Mouse (Mus musculus): ENCODE data around the gene Slc25a35. TPM values are rescaled to one million over a fixed set of nuclear protein-coding genes. Genes with fewer than 3 reads are reported as not detected.

Gene Slc25a35
- total RNA-seq (2023): 1.7 and 3.3 TPM in 2 replicates

GRCm38 (mm10) chr11:68967337-68968282, at the start of gene Slc25a35:
TSS of gene Slc25a35 (plus strand) at chr11:68968131.

DNA sequence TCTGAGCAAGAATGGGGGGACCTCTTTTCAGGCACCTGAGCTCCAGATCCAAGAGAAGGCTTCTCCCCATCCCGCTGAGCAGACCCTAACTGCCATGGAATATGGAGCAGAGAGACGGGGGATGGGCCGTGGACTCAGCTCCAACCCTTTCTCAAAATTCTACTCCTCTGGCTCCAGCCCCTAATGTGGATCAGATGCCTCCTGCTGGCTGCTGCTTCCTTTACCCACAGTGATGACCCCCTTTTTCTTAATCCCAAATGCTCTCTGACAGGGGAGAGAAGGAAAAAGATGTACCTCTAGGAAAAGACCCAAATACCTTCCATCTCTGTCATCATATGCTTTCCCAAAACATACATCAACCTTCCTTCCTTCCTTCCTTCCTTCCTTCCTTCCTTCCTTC, 41.0 kb upstream of the Slc25a35 start, which contains the start of gene Odf4:
Odf4 (minus strand) TSS at position 101 of the 400 bp plus-strand sequence.

GRCm38 (mm10) chr11:68957308-68957707, 10.6 kb upstream of the Slc25a35 start, which contains the start of gene Arhgef15:
TSS of gene Arhgef15 (minus strand) at chr11:68957480.

DNA sequence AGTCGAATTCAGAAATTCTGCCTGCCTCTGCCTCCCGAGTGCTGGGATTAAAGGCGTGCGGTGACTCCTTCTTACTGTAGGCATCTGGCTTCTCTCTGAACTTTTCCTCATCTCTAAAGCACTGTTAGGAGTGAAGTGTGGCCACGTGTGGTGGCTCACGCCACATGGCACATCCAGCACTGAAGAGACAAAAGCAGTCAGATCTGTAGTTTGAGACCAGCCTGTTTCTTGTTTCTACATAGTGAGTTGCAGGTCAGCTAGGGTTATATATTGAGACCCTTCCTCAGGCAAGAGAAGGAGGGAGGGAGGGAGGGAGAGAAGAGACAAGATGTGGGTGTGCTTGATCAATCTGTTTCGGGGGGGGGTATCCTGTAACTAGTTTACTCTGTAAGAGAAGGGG, 7.2 kb downstream of the Slc25a35 start, which contains the start of gene Rangrf:
Rangrf (minus strand) TSS at position 101 of the 400 bp plus-strand sequence.

GRCm38 (mm10) chr11:69008182-69009121, 40.5 kb downstream of the Slc25a35 start, which contains the start of gene Pfas:
TSS of gene Pfas (minus strand) at chr11:69008460.

GRCm38 (mm10) chr11:69015644-69016441, 47.9 kb downstream of the Slc25a35 start, which contains the start of gene Ctc1:
TSS of gene Ctc1 (plus strand) at chr11:69015911.

Other genes starting within 250 kb of the Slc25a35 start
- 257 and 335 TPM in 2 replicates for gene Ndel1, start 96.3 kb upstream of the Slc25a35 start, total RNA-seq (2023)
- gene Rnf222, start 79.6 kb upstream of the Slc25a35 start, total RNA-seq (2023): not detected in 2 replicates
- gene Rpl26, start 66.5 kb upstream of the Slc25a35 start, total RNA-seq (2023): 419 and 636 TPM in 2 replicates
- not detected in 2 replicates for gene Odf4, start 41.0 kb upstream of the Slc25a35 start, total RNA-seq (2023)
- gene Arhgef15, start 10.7 kb upstream of the Slc25a35 start, total RNA-seq (2023): not detected in 2 replicates
- gene Rangrf, start 7.1 kb downstream of the Slc25a35 start, total RNA-seq (2023): 2.3 and 4.0 TPM in 2 replicates
- 14.2 and 18.1 TPM in 2 replicates for gene Pfas, start 40.3 kb downstream of the Slc25a35 start, total RNA-seq (2023)
- 26.5 and 40.5 TPM in 2 replicates for gene Ctc1, start 47.8 kb downstream of the Slc25a35 start, total RNA-seq (2023)
- gene Aurkb, start 77.5 kb downstream of the Slc25a35 start, total RNA-seq (2023): 66.6 and 91.0 TPM in 2 replicates
- 41.4 and 58.9 TPM in 2 replicates for gene Borcs6, start 91.6 kb downstream of the Slc25a35 start, total RNA-seq (2023)
- 1.4 and 1.7 TPM in 2 replicates for gene Tmem107, start 102.7 kb downstream of the Slc25a35 start, total RNA-seq (2023)
- gene Vamp2, start 120.4 kb downstream of the Slc25a35 start, total RNA-seq (2023): 204 and 249 TPM in 2 replicates
- 481 and 552 TPM in 2 replicates for gene Per1, start 127.1 kb downstream of the Slc25a35 start, total RNA-seq (2023)
- not detected in 2 replicates for gene Hes7, start 152.3 kb downstream of the Slc25a35 start, total RNA-seq (2023)
- not detected in 2 replicates for gene 9130213A22Rik, start 154.5 kb downstream of the Slc25a35 start, total RNA-seq (2023)
- gene Aloxe3, start 157.8 kb downstream of the Slc25a35 start, total RNA-seq (2023): not detected in 2 replicates
- gene Alox12b, start 188.9 kb downstream of the Slc25a35 start, total RNA-seq (2023): not detected in 2 replicates
- gene Alox8, start 229.7 kb downstream of the Slc25a35 start, total RNA-seq (2023): 0.13 TPM in 1 of 2 replicates, not detected in the other

Data from neutrophil, adult 65 days (primary cell).